Mouse (Mus musculus): Measurements from ENCODE around the gene Arpc1a. TPM values are rescaled to one million over a fixed set of nuclear protein-coding genes. Genes with fewer than 3 reads are reported as not detected.
"Not testable (repeated sequence)": the region's sequence is repeated elsewhere in the genome, so short reads cannot be mapped to it uniquely, and the experiment has no call there.

The Arpc1a gene
- total RNA-seq, 1 experiment from 2014 or later = 126 TPM

GRCm38 (mm10) chr5:145104328-145104727 lies 20.7 kb downstream of the Arpc1a start:
- DNase-seq = no peak

DNA sequence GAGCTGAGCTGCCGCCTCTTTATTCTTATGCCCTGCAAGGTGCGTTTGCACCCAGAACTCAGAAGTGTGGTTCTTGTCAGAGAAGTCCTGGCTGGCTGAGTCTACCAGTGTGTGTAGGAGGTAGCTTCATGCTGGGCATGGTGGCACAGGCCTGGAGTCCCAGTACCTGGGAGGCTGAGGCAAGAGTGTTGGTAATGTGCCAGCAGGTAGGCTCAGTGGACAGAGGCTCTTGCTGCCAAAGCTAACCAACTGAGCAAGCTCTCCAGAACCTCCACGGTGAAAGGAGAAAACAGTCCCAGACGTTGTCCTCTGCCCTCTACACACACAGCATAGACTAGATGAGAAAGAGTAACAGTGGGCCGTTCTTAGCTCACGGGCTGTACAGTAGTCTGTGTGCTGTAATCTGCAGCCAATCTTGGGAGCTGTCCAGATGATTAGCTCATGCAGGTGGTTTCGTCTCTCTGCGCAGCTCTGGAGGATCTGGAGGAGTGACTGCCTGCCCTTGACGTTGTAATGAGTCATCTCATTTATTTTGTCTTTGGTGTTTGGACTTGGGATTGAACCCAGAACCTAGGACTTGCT lies 22.2 kb downstream of the Arpc1a start:
- DNase-seq = no peak

DNA sequence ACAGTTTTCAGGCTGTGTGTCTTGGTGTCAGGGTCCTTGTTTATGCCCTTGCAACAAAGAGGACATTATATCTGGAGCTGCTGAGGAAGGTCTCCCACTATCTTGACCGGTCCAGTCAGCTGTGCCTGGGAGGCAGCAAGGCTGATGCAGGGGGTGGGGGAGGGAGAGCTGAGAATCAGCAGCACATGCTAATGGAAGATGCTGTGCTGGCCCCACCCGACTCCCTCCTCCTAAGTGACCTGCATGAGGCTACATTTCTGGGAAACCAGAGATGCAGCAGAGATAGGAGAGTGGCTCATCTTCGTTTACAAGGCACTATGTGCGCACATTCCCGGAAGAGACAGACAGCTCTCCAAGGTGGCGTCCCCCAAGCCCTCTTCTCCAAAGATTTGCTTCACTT lies 26.8 kb downstream of the Arpc1a start:
- no peak for DNase-seq

GRCm38 (mm10) chr5:145112566-145112965 lies 28.9 kb downstream of the Arpc1a start:
- no peak for DNase-seq

GRCm38 (mm10) chr5:145113416-145113815 lies 29.8 kb downstream of the Arpc1a start:
- DNase-seq = no peak

- DNase-seq = peak; percentile 87
Observed at GRCm38 (mm10) chr5:145114071-145114605, 30.5 kb downstream of the Arpc1a start, which contains the start of gene Arpc1b. TSS of gene Arpc1b (plus strand) at chr5:145114215.

- peak; percentile 67 for DNase-seq
Observed at GRCm38 (mm10) chr5:145114606-145115473, 31.2 kb downstream of the Arpc1a start.

- DNase-seq = no peak
Observed at GRCm38 (mm10) chr5:145115736-145116135, 32.1 kb downstream of the Arpc1a start.

GRCm38 (mm10) chr5:145116316-145116715 lies 32.7 kb downstream of the Arpc1a start:
- peak; percentile 61 for DNase-seq

DNA sequence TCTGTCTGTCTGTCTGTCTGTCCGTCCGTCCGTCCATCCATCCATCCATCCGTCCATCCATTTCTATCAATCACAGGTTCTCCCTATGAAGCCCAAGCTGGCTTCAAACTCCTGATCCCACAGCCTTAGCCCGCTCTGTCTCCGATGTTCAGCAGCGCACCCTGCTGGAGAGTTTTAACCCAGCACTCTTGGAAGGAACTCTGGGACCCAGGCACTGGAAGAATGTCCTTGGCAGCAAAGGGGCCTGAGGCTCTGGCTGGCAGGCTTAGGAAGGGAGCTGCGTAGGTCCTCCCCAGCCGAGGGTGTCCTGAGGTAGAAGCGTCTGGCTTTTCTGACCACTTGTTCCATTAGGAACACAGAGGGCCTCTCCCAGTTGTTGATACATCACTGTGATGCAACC lies 33.3 kb downstream of the Arpc1a start:
- DNase-seq = peak; percentile 75

DNA sequence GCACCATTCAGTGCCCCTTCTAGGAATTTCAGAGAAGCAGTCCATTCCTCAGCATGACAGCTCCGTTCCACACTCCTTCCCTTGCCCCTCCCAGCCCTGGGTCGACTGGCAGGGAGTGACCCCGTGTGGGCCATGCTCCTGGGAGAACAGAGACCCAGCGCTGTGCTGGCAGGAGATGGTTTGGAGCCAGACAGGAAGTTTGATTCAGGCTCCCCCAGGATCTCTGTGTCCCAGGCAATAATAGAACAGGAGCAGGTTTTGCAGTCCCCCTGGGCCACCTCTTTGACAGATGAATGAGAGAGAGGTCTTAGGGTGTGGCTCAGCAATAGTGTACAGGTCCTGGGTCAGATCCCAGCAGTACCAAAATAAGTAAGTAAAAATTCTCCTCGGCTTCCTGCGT lies 34.4 kb downstream of the Arpc1a start:
- DNase-seq = no peak

DNA sequence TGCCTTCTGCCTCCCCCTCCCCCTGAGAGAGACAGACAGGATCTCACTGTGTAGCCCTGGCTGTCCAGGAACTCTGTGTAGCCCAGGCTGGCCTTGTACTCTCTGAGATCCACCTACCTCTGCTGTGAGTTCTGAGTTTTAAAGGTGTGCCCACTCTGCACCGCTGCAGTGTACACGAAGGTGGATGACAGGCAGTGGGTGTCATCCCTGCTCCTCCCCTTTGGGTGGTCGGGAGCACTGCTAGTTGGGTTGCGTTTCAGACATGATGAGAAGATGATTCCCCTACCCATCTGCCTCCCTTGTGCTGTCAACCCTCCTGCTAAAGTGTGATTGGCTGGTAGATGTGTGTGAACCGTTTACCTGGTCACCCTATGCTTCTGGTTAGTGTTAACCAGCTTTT lies 34.8 kb downstream of the Arpc1a start:
- DNase-seq = no peak

- DNase-seq = no peak
Observed at GRCm38 (mm10) chr5:145119385-145119784, 35.8 kb downstream of the Arpc1a start.

- no peak for DNase-seq
Observed at GRCm38 (mm10) chr5:145120921-145121320, 37.3 kb downstream of the Arpc1a start.

GRCm38 (mm10) chr5:145123396-145123795 lies 39.8 kb downstream of the Arpc1a start:
- DNase-seq = no peak

- DNase-seq = no peak
Observed at GRCm38 (mm10) chr5:145126580-145126979, 43.0 kb downstream of the Arpc1a start.

- DNase-seq = peak; percentile 59
Observed at GRCm38 (mm10) chr5:145129124-145129523, 45.5 kb downstream of the Arpc1a start.

DNA sequence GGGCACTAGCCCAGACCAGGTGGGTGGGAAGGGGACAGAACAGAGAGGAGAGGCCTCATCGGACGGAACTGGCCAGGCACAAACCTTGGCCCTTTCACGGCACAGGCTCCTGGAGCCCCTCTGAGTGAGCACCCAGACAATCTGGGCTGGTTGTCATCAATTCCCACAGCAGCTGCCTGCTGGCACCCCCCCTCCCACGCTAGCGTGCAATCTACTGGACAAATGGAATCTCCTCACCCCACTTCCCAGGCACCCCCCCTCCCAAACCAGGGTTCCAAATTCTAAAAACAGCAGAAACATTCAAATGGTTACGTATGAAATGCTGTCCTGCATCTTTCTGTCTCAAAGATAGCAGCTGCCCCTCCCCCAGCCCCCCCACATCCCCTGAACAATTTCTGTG lies 46.1 kb downstream of the Arpc1a start:
- not testable (repeated sequence) for DNase-seq

GRCm38 (mm10) chr5:145130191-145130590 lies 46.6 kb downstream of the Arpc1a start:
- DNase-seq = peak; percentile 30

DNA sequence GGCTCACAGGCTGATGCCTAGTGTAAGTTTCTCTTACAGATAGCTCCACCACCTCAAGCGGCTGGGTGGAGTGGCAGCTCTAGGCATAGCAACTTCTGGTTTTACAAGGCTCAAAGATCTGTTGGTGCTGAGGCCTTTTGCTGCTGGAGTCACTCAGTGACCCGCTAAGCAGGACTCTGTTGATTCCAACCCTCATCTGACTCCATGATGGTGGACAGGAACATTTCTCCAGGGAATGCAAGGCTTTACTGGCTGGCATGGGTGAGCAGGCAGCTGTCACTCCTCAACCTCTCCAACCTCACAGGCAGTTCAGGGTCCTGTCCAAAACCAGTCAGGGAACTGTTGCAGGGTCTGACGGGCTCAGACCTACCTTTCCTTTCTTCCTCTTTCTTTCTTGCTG lies 47.4 kb downstream of the Arpc1a start:
- DNase-seq = no peak

DNA sequence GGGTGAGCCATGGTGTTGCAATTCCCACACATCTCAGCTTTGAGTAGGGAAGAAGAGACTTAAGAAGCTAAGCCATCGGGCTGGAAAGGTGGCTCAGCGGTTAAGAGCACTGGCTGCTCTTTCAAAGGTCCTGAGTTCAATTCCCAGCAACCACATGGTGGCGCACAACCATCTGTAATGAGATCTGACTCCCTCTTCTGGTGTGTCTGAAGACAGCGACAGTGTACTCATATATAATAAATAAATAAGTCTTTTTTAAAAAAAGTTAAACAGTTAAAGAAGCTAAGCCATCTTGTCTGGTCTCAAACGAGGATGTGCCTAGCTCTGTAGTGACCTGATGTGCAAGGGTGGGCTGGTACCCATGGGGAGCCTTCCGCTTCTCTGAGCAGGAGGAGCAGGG lies 49.6 kb downstream of the Arpc1a start:
- not testable (repeated sequence) for DNase-seq

DNA sequence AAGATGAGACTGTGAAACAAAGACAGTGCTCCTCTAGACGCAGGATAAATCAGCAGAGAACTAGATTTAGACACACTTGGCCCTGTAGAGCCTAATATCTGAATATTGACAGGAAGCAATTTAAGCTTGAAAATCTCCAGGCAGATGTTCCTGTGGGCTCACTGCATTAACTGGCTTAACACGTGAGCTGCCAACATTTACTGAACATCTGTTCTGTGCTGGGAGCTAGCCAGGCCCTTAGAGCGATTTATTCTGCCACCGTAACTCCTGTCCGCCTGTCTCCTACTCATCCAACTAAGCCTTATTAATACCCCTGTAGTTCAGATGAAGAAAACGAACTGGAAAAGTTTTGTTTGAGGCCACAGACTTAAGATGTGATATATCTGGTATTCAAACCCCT lies 55.2 kb downstream of the Arpc1a start:
- no peak for DNase-seq

Data from adrenal gland, postnatal 25 days (tissue).